Mouse (Mus musculus) layer of hippocampus, postnatal 10 days (tissue): ENCODE data around the gene Kif26a. TPM values are rescaled to one million over a fixed set of nuclear protein-coding genes. Genes with fewer than 3 reads are reported as not detected.

Source experiments
- DNase-seq, 2 experiments: peaks; one replicate each; pipeline ENCODE4 v3.0.0; 2021; ENCODE audit warnings: low spot score in 2 of 2
- total RNA-seq, 2 experiments: library from RNA; stranded (reverse); gene quantifications; 2 replicates each; pipeline ENCODE4 v1.2.3; 2021

Kif26a gene
- total RNA-seq, 2 experiments from 2014 or later: 7.6 to 10.0 TPM

DNA sequence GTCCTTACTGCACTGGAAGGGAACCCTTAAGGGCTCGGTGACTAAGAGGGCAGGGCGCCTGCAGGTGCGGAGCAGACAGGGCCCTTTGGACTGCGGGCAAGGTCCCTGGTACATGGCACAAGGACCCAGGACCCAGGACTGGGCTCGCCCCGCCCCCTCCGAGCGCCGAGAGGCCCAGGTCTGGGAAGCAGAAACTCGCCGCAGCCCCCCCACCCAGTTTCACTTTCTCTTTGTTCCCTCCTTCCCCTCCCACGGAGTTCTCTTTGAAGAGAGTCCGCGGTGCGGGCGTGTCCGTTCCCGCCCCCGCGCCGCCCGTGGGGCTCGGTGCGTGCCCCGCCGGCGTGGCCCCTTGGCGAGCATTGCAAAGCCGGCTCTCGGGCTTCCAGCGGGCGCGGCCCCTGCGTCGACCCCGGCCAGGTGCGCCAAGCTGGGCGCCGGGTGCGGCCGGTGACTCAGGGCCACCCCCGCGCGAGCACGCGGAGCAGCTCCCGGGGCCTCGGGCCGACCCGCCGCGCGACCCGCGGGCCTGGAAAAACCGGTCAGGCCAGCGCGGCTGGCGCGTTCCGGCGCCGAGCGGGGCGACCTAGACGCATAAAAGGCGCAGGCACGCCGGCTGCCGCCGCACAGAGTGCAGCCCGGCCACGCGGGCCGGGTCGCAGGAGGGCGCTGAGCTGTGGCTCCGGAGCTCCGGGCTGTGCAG is 15.7 kb upstream of the Kif26a start:
- DNase-seq: peak; percentile 36 to 37

GRCm38 (mm10) chr12:112130957-112131356 is 15.1 kb upstream of the Kif26a start:
- DNase-seq: no peak

GRCm38 (mm10) chr12:112140231-112140630 is 5.8 kb upstream of the Kif26a start:
- DNase-seq: peak; percentile 46 to 56

DNA sequence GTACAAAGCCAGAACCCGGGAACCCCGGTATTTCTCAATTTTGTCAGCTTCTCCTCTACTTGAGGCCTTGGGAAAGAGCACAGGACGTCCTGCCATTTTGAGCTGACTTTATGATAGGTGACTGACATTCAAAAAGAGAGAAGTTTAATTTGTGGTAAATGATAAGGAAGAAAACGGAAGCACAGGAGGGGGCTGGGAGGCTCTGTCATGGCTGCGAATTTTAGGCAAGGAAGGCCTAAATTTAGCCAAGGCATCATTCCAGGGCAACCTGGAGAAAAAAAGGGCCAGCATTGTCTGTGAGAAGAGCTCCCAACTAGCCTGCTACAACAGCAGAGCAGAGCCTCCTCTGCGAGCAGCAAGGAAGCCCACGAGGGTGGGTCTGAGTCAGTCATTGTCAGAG is 5.3 kb upstream of the Kif26a start:
- no peak for DNase-seq

GRCm38 (mm10) chr12:112141300-112141699 is 4.7 kb upstream of the Kif26a start:
- DNase-seq: peak in 1 of 2 experiments; percentile 28

DNA sequence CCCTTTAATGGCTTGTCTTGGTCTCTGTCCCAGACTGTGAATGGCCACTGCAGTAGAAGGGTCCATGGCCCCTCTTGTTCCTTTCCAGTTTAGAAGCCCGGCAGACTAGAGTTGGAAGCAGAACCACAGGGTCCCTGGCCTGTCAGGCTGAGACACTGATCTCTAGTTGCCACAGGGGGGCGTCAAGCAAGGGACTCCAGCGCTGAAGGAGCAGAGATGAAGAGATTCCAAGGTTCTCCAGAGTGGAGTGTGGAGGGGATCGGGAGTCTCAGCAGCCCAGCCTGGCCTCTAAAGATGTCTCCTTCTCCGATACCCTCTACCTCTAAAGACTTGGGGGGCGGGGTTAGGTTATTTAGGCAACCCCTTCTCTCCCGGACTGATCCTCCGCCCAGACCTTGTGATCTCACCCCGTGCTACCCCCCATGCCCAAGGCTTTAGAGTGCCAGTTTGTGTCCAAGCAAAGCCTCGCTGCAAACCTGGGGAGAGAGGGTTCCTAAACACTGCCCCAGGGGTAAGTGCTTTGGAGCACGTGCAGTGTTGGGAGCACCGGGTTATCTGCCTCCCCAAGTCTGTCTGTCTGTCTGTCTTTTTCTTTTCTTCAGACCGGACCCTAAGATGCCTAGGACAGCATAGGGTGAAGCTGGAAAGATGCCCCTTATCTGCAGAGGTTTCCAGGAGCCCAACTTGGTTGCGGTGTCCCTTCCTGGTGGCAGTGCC is 2.7 kb upstream of the Kif26a start:
- DNase-seq: peak; percentile 41 to 44

- DNase-seq: peak in 1 of 2 experiments; percentile 45
These were observed 2.2 kb upstream of the Kif26a start for GRCm38 (mm10) chr12:112143833-112144201.

DNA sequence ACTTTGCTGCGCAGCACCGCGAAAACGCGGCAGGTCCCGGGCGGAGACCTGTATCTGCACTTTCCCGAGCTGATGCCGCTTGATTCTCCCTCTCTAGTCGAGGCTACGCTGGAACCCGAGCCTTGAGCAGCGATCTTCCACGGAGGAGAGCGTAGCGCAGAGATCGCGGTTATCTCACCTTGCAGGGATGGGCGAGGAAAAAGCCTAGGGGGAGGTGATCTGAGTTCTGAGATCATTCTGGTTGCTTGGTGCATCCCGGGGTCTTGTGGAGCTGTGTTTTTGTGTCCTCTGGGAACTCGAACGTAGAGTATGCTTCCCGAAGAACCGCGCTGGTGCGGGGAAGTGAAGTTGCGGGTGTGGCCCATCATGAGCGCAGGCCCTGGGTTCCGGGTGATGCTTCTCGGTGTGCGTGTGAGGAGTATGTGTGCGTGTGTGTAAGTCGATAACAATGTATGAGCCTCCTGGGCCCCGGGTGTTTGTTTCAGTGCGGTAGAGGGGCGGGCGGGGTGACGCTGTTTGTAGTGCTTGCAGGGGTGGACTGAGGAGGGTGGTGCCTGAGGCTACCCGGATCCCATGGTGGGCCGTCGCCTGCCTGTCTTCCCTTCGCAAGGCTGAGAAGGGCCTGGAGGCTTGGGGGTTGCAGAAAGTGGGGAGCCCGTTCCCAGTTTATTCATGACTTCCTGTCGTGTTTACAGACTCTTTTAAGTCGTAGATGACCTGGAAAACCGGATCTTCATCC is 1.5 kb upstream of the Kif26a start:
- DNase-seq: peak in 1 of 2 experiments; percentile 19

DNA sequence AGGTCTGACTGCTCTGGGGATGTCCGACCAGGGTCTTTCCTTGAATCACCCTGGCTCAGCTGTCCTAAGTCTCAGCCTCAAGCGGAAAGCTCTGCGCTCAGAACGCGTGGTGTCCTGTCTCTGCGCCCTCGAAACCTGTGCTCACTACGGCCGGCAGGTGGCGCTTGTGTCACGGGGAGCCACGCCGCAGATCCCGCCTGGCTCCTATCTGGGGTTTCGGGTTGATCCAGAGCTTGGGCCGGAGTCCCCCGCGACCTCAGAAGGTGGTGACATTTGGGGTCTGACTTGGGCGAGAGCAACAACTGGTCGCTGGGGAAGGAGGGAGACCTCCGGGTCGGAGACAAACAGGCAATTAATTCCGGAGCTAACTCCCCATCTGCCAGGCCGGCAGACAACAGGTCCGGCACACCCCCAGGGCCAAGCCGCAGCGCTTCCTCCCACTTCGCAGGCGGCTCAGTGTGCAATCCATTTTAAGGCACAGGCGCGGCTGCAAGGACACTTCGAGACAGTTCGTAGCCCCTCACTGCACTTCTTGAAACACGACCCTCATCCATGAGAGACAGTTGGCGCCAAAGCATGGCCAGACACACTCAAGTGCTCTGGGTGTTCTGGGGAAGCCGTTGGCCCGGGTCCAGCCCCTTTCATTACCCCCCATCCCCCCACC is 665 bp upstream of the Kif26a start:
- DNase-seq: peak; percentile 90 to 92

DNA sequence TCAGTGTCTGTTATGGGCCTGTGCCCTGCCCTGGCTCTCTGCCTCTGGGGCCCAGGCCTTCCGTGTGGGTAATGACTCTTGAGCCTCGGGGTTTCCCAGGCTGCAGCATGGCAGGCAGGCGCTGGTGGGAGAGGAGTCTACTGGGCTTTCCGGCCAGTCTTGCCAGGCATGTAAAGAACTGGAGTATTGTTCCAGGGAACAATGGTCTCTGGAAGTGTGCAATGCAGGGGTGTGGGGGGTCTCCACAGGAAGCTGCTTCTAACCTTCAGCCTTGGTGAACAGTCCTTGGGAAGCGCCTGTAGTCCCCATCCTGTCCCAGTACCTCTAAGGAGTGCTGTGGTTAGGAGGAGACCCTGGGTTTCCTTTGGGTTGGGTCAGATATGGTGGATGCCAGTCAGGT is 1.4 kb downstream of the Kif26a start:
- no peak for DNase-seq

- DNase-seq: no peak
These were observed 4.0 kb downstream of the Kif26a start for GRCm38 (mm10) chr12:112150011-112150410.

DNA sequence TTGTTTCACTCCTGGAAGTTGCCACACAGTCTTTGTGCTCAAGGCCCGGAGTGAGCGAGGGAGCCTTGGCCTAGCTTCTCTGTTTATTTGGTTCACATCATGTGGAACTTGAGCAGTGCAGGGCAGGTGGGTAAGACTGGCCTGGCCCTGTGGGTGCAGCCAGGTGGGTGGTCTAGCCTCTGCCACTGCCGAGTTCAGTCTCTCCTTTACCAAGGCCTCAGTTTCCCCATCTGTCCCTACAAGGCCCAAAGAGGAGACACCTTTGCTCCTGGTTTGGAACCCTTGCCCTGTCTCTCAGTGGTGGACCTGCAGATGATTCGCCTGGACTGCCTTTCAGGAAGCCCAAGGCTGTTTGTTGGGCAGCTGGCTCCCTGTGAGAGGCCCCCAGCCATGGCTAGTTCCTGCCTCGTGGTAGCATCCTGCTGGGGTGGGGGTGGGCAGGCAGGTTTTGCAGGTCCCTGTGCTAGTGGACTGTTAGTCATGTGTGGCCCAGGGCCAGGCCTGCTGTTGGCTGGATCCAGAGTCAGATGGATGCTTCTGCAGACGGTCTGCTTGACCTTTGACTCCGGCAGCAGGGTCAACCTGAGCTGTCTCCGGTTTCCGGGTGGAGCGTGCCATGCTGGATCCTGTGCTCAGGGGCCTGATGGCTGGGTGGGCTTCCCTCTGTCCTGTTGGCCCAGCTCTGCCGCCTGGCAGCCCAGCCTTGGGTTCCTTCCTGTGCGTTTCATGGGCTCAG is 5.4 kb downstream of the Kif26a start:
- no peak for DNase-seq

- DNase-seq: no peak
These were observed 6.0 kb downstream of the Kif26a start for GRCm38 (mm10) chr12:112151980-112152362.

DNA sequence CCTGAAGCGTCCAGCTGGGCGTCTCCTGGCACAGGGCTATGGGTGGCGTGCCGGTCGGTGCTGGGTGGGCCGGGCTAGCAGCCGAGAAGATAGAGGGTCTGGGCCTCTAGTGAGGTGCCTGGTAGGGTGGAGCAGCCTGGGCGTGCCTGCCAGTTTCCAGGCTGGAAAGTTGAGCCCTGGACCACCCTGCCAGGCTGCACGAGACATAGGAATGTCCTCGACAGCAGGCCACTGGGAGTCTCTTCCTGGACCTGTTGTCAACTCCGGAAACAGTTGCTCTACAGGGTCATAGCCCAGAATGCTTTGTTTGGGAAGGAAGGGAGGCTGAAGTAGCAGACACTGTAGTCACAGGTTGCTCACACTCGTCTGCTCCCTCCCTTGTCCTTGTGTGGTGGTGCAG is 7.6 kb downstream of the Kif26a start:
- no peak for DNase-seq

GRCm38 (mm10) chr12:112154476-112154875 is 8.5 kb downstream of the Kif26a start:
- DNase-seq: no peak

DNA sequence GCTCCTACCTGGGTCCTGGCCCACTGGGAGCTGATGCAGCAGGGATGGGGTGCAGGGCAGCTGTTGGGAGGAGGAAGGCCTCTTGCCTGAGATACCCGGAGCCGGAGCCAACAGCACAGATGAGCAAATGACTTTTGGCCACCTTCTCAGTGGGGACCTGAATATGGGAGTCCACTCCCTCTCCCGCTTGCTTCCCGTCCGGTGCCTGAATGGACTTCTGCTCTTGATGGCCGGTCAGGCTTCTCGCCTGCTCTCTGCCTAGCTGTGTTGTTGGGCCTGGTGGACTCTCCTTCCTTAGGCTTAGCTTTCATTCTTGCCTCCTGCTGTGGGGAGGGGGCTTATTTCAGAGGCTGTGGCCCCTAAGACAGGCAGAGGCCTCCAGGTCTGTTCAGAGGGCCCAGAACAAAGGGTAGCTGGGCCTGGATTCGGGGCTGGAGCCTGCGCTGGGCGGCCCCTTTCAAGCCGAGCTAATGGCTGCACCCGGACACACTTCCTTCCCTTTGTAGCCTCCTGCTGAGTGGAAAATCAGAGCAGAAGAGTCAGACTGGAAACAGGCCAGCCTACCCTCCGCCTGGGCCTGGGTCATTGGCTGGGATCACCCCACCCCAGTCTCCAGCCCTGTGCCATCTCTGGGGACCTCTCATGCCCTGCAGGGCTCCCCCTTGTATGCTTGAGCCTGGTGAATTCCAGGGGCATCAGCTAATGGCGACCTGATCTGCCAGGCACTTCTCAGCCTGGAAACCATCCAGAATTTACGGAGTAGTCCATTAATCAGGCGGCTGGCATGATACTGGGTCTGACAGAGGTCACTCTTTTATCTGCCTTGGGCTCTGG is 9.4 kb downstream of the Kif26a start:
- DNase-seq: no peak

- peak in 1 of 2 experiments; percentile 28 for DNase-seq
These were observed 10.8 kb downstream of the Kif26a start for GRCm38 (mm10) chr12:112156804-112157203.

GRCm38 (mm10) chr12:112158246-112158645 is 12.2 kb downstream of the Kif26a start:
- no peak for DNase-seq

DNA sequence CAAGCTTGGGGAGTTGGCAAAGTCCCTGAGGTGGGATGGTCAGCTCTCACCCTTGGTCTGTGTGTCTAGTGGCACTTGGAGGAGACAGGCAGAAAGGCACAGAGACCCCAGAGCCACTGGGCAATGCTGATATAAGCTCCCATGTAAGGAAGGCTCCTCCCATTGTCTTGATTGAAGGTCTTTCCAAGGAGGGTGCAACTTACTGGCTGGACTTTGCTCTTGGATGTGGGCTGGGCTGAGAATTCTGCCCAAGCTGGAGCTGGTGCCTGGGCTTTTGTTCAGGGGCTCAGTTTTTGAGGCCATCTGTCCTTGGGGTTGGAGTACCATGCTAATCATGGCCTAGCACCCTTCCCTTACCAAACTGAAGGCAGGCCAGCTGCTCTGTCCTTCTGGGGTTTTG is 12.8 kb downstream of the Kif26a start:
- no peak for DNase-seq
